Mouse (Mus musculus) brain, embryonic 14.5 days (tissue): ENCODE measurements around the gene Rab40c. TPM values are rescaled to one million over a fixed set of nuclear protein-coding genes. Genes with fewer than 3 reads are reported as not detected.

Source experiments
- DNase-seq: peaks from one replicate; pipeline ENCODE4 v3.0.0-alpha.2; 2011; ENCODE audit warnings: low read depth
- CTCF ChIP-seq: fragments of 200-500 bp; IDR thresholded peaks from 2 replicates; pipeline ENCODE4 v1.5.1; 2012; ENCODE audit warnings: inconsistent platforms, mild to moderate bottlenecking, moderate library complexity, borderline replicate concordance; ENCODE audit not compliant: insufficient read depth, insufficient read length; ENCODE audit errors: extremely low read depth
- POLR2A ChIP-seq: fragments of 200-500 bp; IDR thresholded peaks from 2 replicates; pipeline ENCODE4 v1.6.1; 2012; ENCODE audit warnings: mild to moderate bottlenecking, inconsistent platforms, borderline replicate concordance; ENCODE audit not compliant: poor library complexity, insufficient read depth, insufficient read length, severe bottlenecking; ENCODE audit errors: extremely low read depth
- polyA plus RNA-seq: library from polyadenylated mRNA; depleted of rRNA; stranded (reverse); fragments of >200 nt; gene quantifications from 2 replicates; pipeline ENCODE4 v1.2.3, GENCODE M21; 2012

Rab40c gene
- polyA plus RNA-seq, 1 experiment: 88.3 TPM

DNA sequence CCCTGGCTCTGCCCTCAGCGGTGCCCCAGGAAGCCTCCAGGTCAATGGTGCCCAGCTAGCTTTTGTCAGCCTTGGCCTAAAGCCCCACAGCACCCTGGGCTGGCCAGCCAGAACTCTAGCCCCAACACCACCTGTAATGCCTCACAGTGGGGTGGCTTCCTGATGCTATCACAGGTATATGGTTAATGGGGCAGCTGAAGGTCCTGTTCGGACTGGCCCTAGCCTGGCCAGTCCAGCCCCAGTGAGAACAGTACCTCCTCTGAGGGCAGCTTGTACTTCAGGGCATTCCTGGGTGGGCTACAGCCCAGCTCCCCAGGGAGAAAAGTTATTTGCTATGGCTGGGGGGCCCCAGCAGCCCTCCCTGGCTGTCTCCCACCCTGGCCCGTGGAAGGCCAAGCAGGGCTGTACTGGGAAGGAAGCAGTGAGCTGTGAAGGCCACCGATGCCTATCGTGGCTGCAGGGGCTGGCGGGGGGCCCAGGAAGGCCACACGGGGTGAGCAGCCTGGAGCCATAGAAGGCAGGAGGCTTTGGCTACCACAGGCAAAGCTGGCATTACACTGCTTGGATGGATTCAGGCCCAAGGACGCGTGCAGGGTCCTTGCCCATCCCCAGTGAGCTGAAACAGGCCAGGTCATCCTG lies 26.1 kb upstream of the Rab40c start:
- no peak for TF ChIP-seq POLR2A
- DNase-seq: no peak

DNA sequence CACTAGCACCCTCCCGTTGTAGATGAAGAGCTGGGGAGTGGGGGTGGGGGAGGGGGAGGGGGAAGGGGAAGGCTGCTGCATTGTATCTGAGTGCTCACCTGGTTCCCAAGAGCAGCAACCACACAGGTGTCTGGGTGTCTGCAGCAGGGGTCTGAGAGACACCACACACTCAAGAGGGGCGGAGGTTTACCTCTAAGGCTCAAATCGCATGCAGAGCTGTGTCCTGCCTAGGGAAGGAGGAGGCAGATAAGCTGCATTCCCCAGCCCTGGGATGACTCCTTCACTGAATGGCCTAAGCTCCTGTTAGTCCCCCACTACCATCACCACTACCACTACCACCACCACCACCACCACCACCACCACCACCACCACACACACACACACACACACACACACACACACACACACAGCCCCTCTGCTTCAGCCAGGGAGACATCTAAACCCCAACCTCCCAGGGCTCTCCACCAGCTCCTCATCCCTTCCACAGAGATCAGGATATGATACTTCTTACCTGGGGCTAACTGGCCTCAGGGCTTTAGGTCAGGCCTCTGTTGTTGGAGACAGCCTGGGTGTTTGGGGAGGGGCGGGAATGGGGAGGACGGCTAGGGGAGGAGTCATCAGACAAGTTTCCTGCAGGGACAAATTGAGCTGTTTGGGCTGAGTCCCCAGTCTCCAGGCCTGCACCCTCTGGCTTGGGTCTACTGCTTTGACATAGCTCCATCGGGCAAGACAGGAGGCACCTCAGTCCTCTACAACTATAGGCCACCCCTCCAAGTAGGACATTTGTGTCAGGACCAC lies 25.0 kb upstream of the Rab40c start, which contains the start of the genes Pigq and Nhlrc4:
Gene Pigq, minus strand, starts transcription at position 571 of the 798 bp plus-strand sequence.
Gene Nhlrc4, minus strand, starts transcription at position 596 of the 798 bp plus-strand sequence.
- no peak for DNase-seq
- no peak for TF ChIP-seq CTCF
- no peak for TF ChIP-seq POLR2A

DNA sequence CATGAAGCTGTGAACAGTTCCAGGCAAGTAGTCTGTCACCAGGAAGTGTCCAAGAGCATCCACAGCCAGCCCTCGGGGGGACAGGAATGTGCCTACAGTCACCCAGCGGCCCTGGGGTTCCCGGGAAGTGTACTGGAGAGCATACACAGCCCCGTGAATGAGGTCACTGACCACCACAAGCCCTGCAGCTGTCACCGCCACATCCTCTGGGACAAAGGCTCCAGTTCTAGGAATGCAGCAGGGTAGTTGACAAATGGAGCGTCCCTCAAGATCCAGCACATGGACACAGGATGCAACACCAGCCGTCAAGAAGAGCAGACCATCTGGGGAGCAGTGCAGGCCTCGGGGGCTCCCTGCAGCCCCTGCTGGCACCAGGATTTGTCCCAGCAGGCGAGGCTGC lies 24.2 kb upstream of the Rab40c start:
- TF ChIP-seq POLR2A: no peak
- no peak for TF ChIP-seq CTCF
- no peak for DNase-seq

DNA sequence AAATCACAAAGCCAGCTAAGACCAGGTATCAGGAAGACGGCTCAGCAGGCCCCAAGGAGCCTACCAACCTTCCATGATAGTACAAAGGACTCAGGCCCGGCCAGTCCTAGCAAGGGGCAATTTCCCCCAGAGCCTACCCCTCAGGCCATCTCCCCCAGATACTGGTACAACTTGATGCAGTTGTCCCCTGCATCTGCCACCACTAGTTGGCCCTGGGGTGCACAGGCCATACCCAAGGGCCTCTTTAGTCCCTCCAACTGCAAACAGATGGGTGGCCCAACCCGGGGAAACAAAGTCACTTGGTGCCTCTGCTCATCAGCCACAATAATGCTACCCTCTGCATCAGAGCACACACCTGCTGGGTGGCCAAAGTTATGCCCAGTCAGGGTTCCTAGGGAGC lies 23.7 kb upstream of the Rab40c start:
- DNase-seq: no peak
- TF ChIP-seq CTCF: no peak
- no peak for TF ChIP-seq POLR2A

DNA sequence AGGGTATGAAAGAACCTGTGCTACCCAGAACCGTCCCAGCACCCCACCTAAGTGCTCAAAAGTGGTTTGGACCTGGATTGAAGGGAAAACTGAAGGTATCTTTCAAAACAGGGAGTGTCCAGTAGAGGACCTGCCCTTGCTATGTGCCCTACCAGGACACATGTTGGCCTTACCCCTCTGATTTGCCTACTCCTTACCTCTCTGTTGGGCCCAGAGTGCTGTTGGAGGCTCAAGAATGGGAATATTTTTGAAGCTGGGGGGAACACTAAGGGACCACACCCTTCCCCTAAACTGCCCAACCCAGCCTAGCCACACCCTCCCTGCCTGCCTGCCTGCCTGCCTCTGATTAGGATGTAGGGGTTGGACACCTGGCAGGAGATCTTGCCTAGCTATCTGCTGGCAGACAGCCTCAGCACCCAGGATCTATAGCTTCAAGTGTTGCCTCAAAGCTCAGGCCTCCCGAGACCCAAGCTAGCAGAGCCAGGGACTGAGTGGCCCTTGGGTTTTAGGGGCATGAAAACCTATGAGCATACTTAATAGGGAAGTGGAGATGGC lies 23.1 kb upstream of the Rab40c start:
- TF ChIP-seq CTCF: no peak
- TF ChIP-seq POLR2A: no peak

DNA sequence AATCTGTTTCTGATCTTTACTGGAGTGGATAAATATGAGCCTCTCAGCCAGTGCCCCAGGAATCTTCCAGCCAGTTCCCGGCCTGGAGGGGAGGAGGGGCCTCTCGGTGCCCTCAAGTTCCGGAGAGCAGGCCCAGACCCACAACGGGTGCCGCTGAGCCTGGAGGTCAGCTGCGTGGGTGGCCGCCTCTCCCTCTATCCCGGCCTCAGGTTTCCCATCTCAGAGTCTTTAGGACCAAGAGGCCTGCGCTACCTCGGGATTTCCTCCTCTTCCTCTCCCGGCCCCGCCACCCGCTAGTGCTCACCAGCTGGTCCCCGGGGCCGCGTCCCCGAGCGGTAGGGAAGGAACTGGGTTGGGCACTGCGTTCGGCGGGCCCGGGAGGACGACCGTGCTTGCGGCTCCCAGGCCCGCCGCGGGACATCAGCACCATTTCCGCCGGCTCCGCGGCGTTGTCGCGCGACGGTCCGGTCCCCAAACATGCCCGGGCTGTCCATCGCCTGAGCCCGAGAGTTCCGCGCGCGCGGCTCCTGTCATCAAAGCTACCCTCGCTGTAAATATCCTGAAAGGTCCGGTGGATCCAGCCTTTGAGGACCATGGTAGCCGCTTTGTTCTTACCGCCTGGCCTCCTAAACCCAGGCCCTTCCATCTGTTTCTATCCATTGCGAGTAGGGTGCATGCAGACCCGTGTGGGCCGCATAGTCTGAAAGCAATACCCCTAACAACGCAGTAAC lies 22.1 kb upstream of the Rab40c start:
- peak; percentile 90 for DNase-seq
- TF ChIP-seq CTCF (no peak), POLR2A (peak; percentile 82)

More for the DNA sequence above, 23.1 kb upstream of the Rab40c start:
- no peak for DNase-seq

DNA sequence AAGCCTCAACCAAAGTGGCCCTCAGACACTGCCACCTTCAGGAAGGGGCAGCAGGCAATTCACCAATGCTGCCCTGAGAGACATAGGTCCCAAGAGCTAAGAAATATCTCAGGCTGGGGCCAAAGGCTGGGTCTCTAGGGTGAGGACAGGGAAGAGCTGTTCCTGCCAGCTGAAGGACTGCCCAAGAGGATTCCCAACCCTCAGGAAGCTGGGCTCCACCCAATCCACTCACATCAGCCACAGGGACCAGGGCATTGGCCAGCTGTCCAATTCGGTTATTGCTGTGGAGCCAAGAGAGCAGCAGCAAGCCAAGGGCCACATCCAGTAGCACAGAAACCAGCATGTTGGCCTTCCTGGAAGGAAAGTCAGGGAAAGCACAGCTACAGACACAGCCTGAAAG lies 15.0 kb upstream of the Rab40c start:
- TF ChIP-seq CTCF: no peak
- no peak for TF ChIP-seq POLR2A
- DNase-seq: no peak

DNA sequence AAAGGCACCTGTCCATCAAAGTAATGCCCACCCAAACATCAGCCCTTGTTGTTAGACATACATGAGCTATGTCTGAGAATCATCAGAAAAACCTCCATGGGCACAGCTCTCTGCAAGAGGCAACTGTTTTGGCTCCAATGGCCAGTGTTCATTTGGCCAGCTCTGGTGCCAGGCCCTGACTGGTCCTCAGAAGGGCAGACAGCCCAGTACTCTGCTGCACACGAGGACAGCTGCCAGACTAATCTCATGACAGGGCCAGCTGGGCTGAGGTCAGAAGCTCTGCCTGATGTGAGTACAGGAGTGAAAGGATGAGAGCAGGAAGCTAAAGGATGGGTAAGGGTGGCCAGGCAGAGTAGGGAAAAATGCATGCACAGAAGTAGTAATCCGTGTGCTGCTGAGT lies 5.8 kb upstream of the Rab40c start:
- no peak for TF ChIP-seq CTCF
- no peak for TF ChIP-seq POLR2A
- no peak for DNase-seq

DNA sequence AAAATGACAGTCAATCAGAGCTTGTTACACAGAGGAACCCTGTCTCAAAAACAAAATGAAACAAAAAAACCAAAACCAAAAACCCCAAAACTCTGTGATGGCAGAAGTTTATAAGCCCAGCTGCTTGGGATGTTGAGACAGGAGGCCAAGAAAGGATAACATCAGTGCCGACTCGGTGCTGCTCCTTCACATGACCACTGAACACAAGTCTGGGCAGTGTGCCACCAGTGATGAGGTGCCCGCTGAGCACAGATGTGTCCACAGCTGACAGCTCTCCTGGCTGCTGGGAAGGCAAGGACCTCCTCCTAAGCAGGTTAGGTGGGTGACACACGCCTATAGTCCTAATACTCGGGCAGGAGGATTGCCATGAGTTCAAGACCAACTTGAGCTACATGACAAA lies 2.6 kb upstream of the Rab40c start:
- no peak for DNase-seq
- TF ChIP-seq POLR2A (no peak), CTCF (no peak)

DNA sequence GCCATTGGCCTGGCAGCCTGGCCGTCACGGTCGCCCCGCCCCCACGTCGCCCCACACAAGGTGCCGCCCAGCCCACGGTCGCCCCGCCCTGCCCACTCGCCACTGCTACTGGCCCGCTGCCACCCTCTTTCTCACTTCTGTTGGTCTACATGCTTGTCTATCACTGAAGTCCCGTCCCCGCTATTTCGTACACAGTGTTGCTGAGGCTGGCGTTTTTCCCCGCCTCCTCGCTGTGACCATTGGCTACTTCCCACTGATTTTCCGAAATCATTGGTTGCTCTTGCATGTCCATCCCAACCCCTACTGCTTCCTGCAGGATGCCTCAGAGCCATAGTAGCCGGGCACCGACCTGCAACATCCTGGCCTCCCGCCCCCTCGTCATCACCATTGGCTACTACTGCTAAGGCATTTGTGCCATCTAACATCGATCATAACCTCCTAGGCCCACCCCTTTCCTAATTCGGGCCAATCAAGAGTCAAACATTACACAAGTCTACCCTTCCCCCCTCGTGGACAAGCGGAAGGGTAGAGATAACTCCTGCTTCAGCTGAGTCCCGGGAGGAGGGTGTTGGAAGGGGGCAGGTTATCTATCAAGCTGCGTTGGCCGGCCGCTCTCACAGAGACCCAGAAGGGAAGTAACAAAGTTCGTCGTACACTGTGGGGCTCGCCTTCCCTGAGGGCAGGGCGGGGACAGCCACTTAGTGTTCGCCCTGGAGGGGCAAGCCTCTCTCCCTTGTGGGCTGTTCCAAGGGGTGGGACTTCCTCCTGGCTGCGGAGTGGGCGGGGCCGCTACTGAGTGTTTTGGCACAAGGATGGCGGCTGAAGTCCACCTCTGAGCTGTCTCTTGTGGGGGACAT lies 487 bp upstream of the Rab40c start:
- peak; percentile 100 for DNase-seq
- TF ChIP-seq POLR2A: peak; percentile 36; the same call in 1 of the 2 replicates
- no peak for TF ChIP-seq CTCF
